Mouse (Mus musculus) heart, embryonic 14.5 days (tissue): ENCODE data around the gene Dock8. TPM values are rescaled to one million over a fixed set of nuclear protein-coding genes. Genes with fewer than 3 reads are reported as not detected.

ENCODE experiments used
- ATAC-seq: fragments of 200-750 bp; cut with Nextera tagmentation; 2 replicates; pipeline ENCODE4 v1.8.0; 2017; ENCODE audit warnings: low read depth, moderate TSS enrichment; ENCODE audit not compliant: insufficient number of reproducible peaks, insufficient read depth, low FRiP score
- H3K27ac ChIP-seq, 2 experiments: fragments of 200-500 bp in 1 of 2; fragments of 300-500 bp in 1 of 2; sonication (generic) in 1 of 2; replicated peaks in 1 of 2; 2 replicates each; pipeline ENCODE4 v1.5.1; 2012 to 2014; ENCODE audit warnings: low read depth in 2 of 2, low read length in 2 of 2, control low read depth in 1 of 2, mild to moderate bottlenecking in 1 of 2, mixed read lengths in 1 of 2; ENCODE audit not compliant: control insufficient read depth in 1 of 2, insufficient read depth in 1 of 2
- H3K27me3 ChIP-seq: fragments of 300-500 bp; sonication (generic); 2 replicates; pipeline ENCODE4 v1.6.1; 2014; ENCODE audit warnings: mild to moderate bottlenecking, low read length, control low read depth; ENCODE audit not compliant: control insufficient read depth, insufficient read depth
- H3K36me3 ChIP-seq: fragments of 300-500 bp; sonication (generic); 2 replicates; pipeline ENCODE4 v1.6.1; 2014; ENCODE audit warnings: mild to moderate bottlenecking, control low read depth, low read length, mixed read lengths; ENCODE audit not compliant: control insufficient read depth, insufficient read depth
- H3K4me1 ChIP-seq, 2 experiments: fragments of 200-500 bp in 1 of 2; fragments of 300-500 bp in 1 of 2; sonication (generic) in 1 of 2; 2 replicates each; pipeline ENCODE4 v1.6.1; 2012 to 2014; ENCODE audit warnings: low read length in 2 of 2, control low read depth in 1 of 2, mixed read lengths in 1 of 2; ENCODE audit not compliant: control insufficient read depth in 2 of 2, insufficient read depth in 2 of 2
- H3K4me2 ChIP-seq: fragments of 300-500 bp; sonication (generic); 2 replicates; pipeline ENCODE4 v1.6.1; 2014; ENCODE audit warnings: mild to moderate bottlenecking, low read length
- H3K4me3 ChIP-seq, 2 experiments: fragments of 200-500 bp in 1 of 2; fragments of 300-500 bp in 1 of 2; sonication (generic) in 1 of 2; 2 replicates each; pipeline ENCODE4 v1.5.1; 2012 to 2014; ENCODE audit warnings: low read length in 2 of 2, mild to moderate bottlenecking in 2 of 2, control low read depth in 1 of 2, low read depth in 1 of 2, moderate library complexity in 1 of 2; ENCODE audit not compliant: control insufficient read depth in 1 of 2, insufficient read depth in 1 of 2
- H3K9ac ChIP-seq: fragments of 300-500 bp; sonication (generic); 2 replicates; pipeline ENCODE4 v1.6.1; 2014; ENCODE audit warnings: mild to moderate bottlenecking, low read length
- H3K9me3 ChIP-seq: fragments of 300-500 bp; sonication (generic); 2 replicates; pipeline ENCODE4 v1.6.1; 2016; ENCODE audit warnings: low read length, control low read depth; ENCODE audit not compliant: control insufficient read depth
- WGBS: fragments of 180-500 bp; shearing (Covaris S2); extraction: QIAGEN DNeasy Blood & Tissue Kit; methylation state at CpG from one replicate; pipeline ENCODE4 v1.1.7; 2014; 5-methylcytosine and 5-hydroxymethylcytosine counted together
- polyA plus RNA-seq: library from polyadenylated mRNA; unstranded; fragments of >200 nt; fragmentation: Nextera tagmentation; extraction: Ambion mirVana; gene quantifications from 2 replicates; pipeline ENCODE4 v1.2.1, GENCODE M21; 2014

The Dock8 gene
- polyA plus RNA-seq, 1 experiment from 2014 or later = 4.6 TPM

- Histone ChIP-seq H3K9me3 (no peaks in the 10 kb centered on the region), H3K27me3 (no peaks in the 10 kb centered on the region), H3K4me2 (peak overlapping the region; percentile 19), H3K36me3 (no peaks in the 10 kb centered on the region), H3K9ac (no peak overlapping the region), H3K4me3 (no peak overlapping the region), H3K4me1 (peaks cover 9 to 13% of the 10 kb centered on the region in 2 experiments), H3K27ac (no peak overlapping the region)
- ATAC-seq = no peak
- WGBS = 15% methylated on average over 8 of the region's 8 CpGs
Observed at GRCm38 (mm10) chr19:25122417-25122816, 123.1 kb downstream of the Dock8 start.

- Histone ChIP-seq H3K36me3 (no peaks in the 10 kb centered on the region), H3K27me3 (no peaks in the 10 kb centered on the region), H3K4me3 (no peak overlapping the region), H3K4me1 (peaks cover 9 to 13% of the 10 kb centered on the region in 2 experiments), H3K27ac (no peak overlapping the region), H3K9me3 (no peaks in the 10 kb centered on the region), H3K9ac (no peak overlapping the region), H3K4me2 (peak overlapping the region; percentile 19)
- no peak for ATAC-seq
- 35% methylated on average over 13 of the region's 13 CpGs for WGBS
Observed at GRCm38 (mm10) chr19:25123031-25123430, 123.7 kb downstream of the Dock8 start.

- Histone ChIP-seq H3K9ac (no peak overlapping the region), H3K4me1 (peaks cover 9 to 13% of the 10 kb centered on the region in 2 experiments), H3K4me2 (no peak overlapping the region), H3K27ac (no peak overlapping the region), H3K9me3 (no peaks in the 10 kb centered on the region), H3K36me3 (no peaks in the 10 kb centered on the region), H3K4me3 (no peak overlapping the region), H3K27me3 (no peaks in the 10 kb centered on the region)
- no peak for ATAC-seq
- WGBS = 55% methylated on average over 5 of the region's 5 CpGs
Observed at GRCm38 (mm10) chr19:25123461-25123860, 124.1 kb downstream of the Dock8 start.

- no peaks in the 10 kb centered on the region for H3K4me1 ChIP-seq
- H3K4me3 ChIP-seq = no peak overlapping the region
- H3K9me3 ChIP-seq = no peaks in the 10 kb centered on the region
- H3K27ac ChIP-seq = no peak overlapping the region
- H3K27me3 ChIP-seq = no peaks in the 10 kb centered on the region
- 13% methylated on average over 4 of the region's 4 CpGs for WGBS
- H3K36me3 ChIP-seq = no peaks in the 10 kb centered on the region
- no peak overlapping the region for H3K4me2 ChIP-seq
- ATAC-seq = no peak
- H3K9ac ChIP-seq = no peak overlapping the region
Observed at GRCm38 (mm10) chr19:25132322-25132721, 133.0 kb downstream of the Dock8 start.

- WGBS = 79% methylated on average over 2 of the region's 2 CpGs
- Histone ChIP-seq H3K27me3 (no peaks in the 10 kb centered on the region), H3K27ac (no peak overlapping the region), H3K9me3 (no peaks in the 10 kb centered on the region), H3K9ac (no peak overlapping the region), H3K4me3 (no peak overlapping the region), H3K4me2 (no peak overlapping the region), H3K4me1 (peaks cover 0 to 4% of the 10 kb centered on the region in 2 experiments; a peak in 1 of 4 replicates), H3K36me3 (no peaks in the 10 kb centered on the region)
- ATAC-seq = no peak
Observed at GRCm38 (mm10) chr19:25133959-25134358, 134.6 kb downstream of the Dock8 start.

GRCm38 (mm10) chr19:25136171-25136570, 136.8 kb downstream of the Dock8 start:
- Histone ChIP-seq H3K27me3 (no peaks in the 10 kb centered on the region), H3K27ac (no peak overlapping the region), H3K36me3 (no peaks in the 10 kb centered on the region), H3K4me2 (no peak overlapping the region), H3K4me1 (peaks cover 0 to 4% of the 10 kb centered on the region in 2 experiments; a peak in 1 of 4 replicates), H3K9me3 (no peaks in the 10 kb centered on the region), H3K9ac (no peak overlapping the region), H3K4me3 (no peak overlapping the region)
- WGBS = 22% methylated on average over 1 of the region's 1 CpGs
- ATAC-seq = no peak; the same call in 1 of the 2 replicates

GRCm38 (mm10) chr19:25137907-25138820, 138.8 kb downstream of the Dock8 start:
- Histone ChIP-seq H3K4me2 (no peak overlapping the region), H3K27me3 (no peaks in the 10 kb centered on the region), H3K36me3 (no peaks in the 10 kb centered on the region), H3K4me1 (peaks cover 0 to 4% of the 10 kb centered on the region in 2 experiments; a peak in 1 of 4 replicates), H3K9me3 (no peaks in the 10 kb centered on the region), H3K9ac (no peak overlapping the region), H3K27ac (no peak overlapping the region), H3K4me3 (no peak overlapping the region)
- ATAC-seq = no peak
- WGBS = 65% methylated on average over 16 of the region's 16 CpGs
